Mouse (Mus musculus) limb, embryonic 14.5 days (tissue): ENCODE results near the gene Slc2a13. TPM values are rescaled to one million over a fixed set of nuclear protein-coding genes. Genes with fewer than 3 reads are reported as not detected.

Experiments
- ATAC-seq: fragments of 200-750 bp; cut with Nextera tagmentation; 2 replicates; pipeline ENCODE4 v1.8.0; 2017; ENCODE audit warnings: low read depth, moderate number of reproducible peaks, moderate TSS enrichment; ENCODE audit not compliant: low FRiP score
- DNase-seq: peaks from one replicate; pipeline ENCODE4 v3.0.0-alpha.2; 2015; ENCODE audit warnings: low spot score
- H3K27ac ChIP-seq: fragments of 300-500 bp; sonication (generic); replicated peaks from 2 replicates; pipeline ENCODE4 v1.5.1; 2014; ENCODE audit warnings: low read depth, mild to moderate bottlenecking, low read length, moderate library complexity, mixed read lengths
- H3K27me3 ChIP-seq: fragments of 300-500 bp; sonication (generic); 2 replicates; pipeline ENCODE4 v1.6.1; 2014; ENCODE audit warnings: low read length, mixed read lengths; ENCODE audit not compliant: control insufficient read depth, insufficient read depth
- H3K36me3 ChIP-seq: fragments of 300-500 bp; sonication (generic); 2 replicates; pipeline ENCODE4 v1.6.1; 2014; ENCODE audit warnings: mild to moderate bottlenecking, low read length, moderate library complexity, mixed read lengths; ENCODE audit not compliant: control insufficient read depth, insufficient read depth
- H3K4me1 ChIP-seq: fragments of 300-500 bp; sonication (generic); 2 replicates; pipeline ENCODE4 v1.6.1; 2014; ENCODE audit warnings: antibody characterized with exemption, low read length, mixed read lengths; ENCODE audit not compliant: control insufficient read depth, insufficient read depth
- H3K4me2 ChIP-seq: fragments of 300-500 bp; sonication (generic); replicated peaks from 2 replicates; pipeline ENCODE4 v1.6.1; 2014; ENCODE audit warnings: low read depth, mild to moderate bottlenecking, low read length, moderate library complexity; ENCODE audit not compliant: severe bottlenecking
- H3K4me3 ChIP-seq: fragments of 300-500 bp; sonication (generic); replicated peaks from 2 replicates; pipeline ENCODE4 v1.5.1; 2014; ENCODE audit warnings: low read length
- H3K9ac ChIP-seq: fragments of 300-500 bp; sonication (generic); 2 replicates; pipeline ENCODE4 v1.6.1; 2014; ENCODE audit warnings: mild to moderate bottlenecking, low read depth, low read length, moderate library complexity; ENCODE audit not compliant: severe bottlenecking
- H3K9me3 ChIP-seq: fragments of 300-500 bp; sonication (generic); 2 replicates; pipeline ENCODE4 v1.6.1; 2016; ENCODE audit warnings: low read length; ENCODE audit not compliant: control insufficient read depth
- POLR2A ChIP-seq: fragments of 200-500 bp; IDR thresholded peaks from 2 replicates; pipeline ENCODE4 v1.8.0; 2012; ENCODE audit warnings: inconsistent platforms, mild to moderate bottlenecking, moderate library complexity, borderline replicate concordance; ENCODE audit not compliant: insufficient read depth, insufficient read length; ENCODE audit errors: extremely low read depth
- WGBS: fragments of 180-500 bp; shearing (Covaris S2); extraction: QIAGEN DNeasy Blood & Tissue Kit; methylation state at CpG from one replicate; pipeline ENCODE4 v1.1.7; 2014; 5-methylcytosine and 5-hydroxymethylcytosine counted together
- polyA plus RNA-seq, 2 experiments: library from polyadenylated mRNA; depleted of rRNA in 1 of 2; stranded (reverse) in 1 of 2; unstranded in 1 of 2; fragments of >200 nt; fragmentation: Nextera tagmentation in 1 of 2; extraction: Ambion mirVana in 1 of 2; gene quantifications; 2 replicates each; pipeline versions ENCODE4 v1.2.1 to v1.2.3; 2012 to 2014

Gene Slc2a13
- polyA plus RNA-seq (2012; rRNA removed) (3.5 and 4.3 TPM in 2 replicates), polyA plus RNA-seq (2014; fragmentation: Nextera tagmentation; extraction: Ambion mirVana) (2.7 and 2.9 TPM in 2 replicates)

DNA sequence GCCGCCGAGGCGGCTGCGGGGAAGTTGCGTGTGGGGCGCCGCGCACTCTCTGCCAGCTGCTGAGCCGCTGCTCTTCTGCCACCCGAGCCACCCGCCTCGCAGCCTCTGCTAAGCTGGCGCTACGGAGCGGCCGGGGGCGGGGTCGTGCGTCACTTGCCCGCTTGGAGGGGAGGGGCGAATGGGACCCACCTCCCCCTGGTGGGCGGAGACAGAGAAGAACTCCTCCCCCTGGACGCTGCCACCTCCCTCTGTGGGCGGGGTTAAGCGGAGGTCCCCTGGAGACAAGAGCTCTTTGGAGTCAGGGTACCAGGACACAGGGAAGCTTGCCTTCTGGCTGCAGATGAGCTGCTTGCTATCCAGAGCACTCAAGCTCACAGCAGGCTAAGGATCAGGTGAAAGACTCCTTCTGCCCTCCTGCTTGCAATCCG, at the start of gene Slc2a13:
TSS of gene Slc2a13 (minus strand) at position 151 of the 428 bp plus-strand sequence.
- peak; percentile 67; the same call in 1 of the 2 replicates for TF ChIP-seq POLR2A
- Histone ChIP-seq H3K36me3 (no peaks in the 10 kb centered on the region), H3K4me2 (peak within 1 kb of the TSS; percentile 98), H3K9me3 (no peaks in the 10 kb centered on the region), H3K4me1 (no peaks in the 10 kb centered on the region; the same call in 1 of the 2 replicates), H3K9ac (peak within 1 kb of the TSS; percentile 75), H3K27ac (peak within 1 kb of the TSS; percentile 68), H3K4me3 (peak within 1 kb of the TSS; percentile 75), H3K27me3 (no peaks in the 10 kb centered on the region)
- WGBS, result under 1% methylated on average over 23 of the region's 26 CpGs
- peak; percentile 94 for ATAC-seq
- peak; percentile 88 for DNase-seq

- Histone ChIP-seq H3K27ac (no peak overlapping the region), H3K9ac (no peak overlapping the region), H3K4me2 (no peak overlapping the region), H3K36me3 (no peaks in the 10 kb centered on the region), H3K27me3 (no peaks in the 10 kb centered on the region), H3K9me3 (no peaks in the 10 kb centered on the region), H3K4me1 (no peaks in the 10 kb centered on the region), H3K4me3 (no peak overlapping the region)
- no peak for ATAC-seq
- no peak for TF ChIP-seq POLR2A
- WGBS, result 80% methylated on average over 12 of the region's 12 CpGs
- DNase-seq, result no peak
These were observed 43.0 kb upstream of the Slc2a13 start for GRCm38 (mm10) chr15:91616016-91616415.

DNA sequence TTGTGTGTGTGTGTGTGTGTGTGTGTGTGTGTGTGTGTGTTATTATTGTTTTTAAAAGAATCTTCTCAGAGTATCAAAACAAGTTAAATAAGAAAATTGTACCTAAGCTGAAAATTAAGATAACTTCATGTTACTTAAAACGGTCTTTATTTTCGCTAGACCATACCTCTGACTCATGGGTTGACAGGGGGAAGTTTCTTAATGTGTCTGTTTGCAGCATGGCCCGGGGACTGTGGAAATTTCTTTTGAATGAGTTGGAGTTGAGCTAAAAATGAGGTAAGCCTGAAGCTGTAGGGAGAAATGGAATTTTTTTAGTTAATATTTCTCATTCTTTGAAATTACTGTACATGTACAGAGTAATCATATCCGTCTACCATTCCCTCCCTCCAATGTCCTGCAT, 42.5 kb upstream of the Slc2a13 start:
- WGBS, result 85% methylated on average over 4 of the region's 4 CpGs
- TF ChIP-seq POLR2A, result no peak
- H3K27me3 ChIP-seq, result no peaks in the 10 kb centered on the region
- ATAC-seq, result no peak
- H3K9me3 ChIP-seq, result no peaks in the 10 kb centered on the region
- no peaks in the 10 kb centered on the region for H3K36me3 ChIP-seq
- H3K4me1 ChIP-seq, result no peaks in the 10 kb centered on the region
- no peak overlapping the region for H3K4me2 ChIP-seq
- H3K27ac ChIP-seq, result no peak overlapping the region
- DNase-seq, result no peak
- H3K4me3 ChIP-seq, result no peak overlapping the region
- H3K9ac ChIP-seq, result no peak overlapping the region

DNA sequence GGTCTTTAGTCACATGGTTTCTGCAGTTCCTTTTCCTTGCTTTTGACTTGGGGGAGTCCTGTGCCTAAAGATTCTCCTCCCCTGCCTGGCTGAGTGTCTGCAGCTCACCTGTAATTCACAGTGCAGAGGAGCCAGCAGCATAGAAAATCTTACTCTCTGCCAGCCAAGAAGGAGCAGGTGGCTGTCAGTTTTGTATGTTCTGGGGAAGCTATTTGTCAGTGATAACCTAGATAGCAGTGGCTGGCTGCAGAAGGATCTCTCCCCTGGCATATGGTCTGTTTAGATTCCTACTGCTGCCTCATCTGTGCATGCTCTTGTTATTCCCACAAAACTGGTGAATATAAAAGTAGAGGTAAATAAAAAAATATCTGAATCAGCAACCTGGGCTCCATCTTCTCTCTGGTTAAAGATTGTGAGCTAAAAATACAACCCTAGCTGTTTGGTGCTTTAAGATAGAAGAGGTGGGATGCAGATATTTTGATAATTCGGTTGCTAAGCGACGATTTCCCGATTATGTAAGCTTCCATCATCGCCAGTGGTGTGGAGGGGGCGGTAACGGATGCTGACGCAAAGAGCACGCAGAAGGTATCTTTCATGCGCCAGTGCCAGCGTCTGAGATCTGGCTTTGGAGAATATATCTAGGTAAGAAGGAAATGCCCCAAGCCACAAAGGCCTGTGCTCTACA, 41.1 kb upstream of the Slc2a13 start:
- no peak overlapping the region for H3K4me3 ChIP-seq
- H3K4me1 ChIP-seq, result no peaks in the 10 kb centered on the region
- DNase-seq (no peak), ATAC-seq (no peak)
- 94% methylated on average over 11 of the region's 11 CpGs for WGBS
- no peak for TF ChIP-seq POLR2A
- H3K4me2 ChIP-seq, result no peak overlapping the region
- H3K27me3 ChIP-seq, result no peaks in the 10 kb centered on the region
- H3K9me3 ChIP-seq, result no peaks in the 10 kb centered on the region
- H3K27ac ChIP-seq, result no peak overlapping the region
- H3K9ac ChIP-seq, result no peak overlapping the region
- H3K36me3 ChIP-seq, result no peaks in the 10 kb centered on the region

- H3K9ac ChIP-seq, result no peak overlapping the region
- 21% methylated on average over 8 of the region's 8 CpGs for WGBS
- no peaks in the 10 kb centered on the region for H3K9me3 ChIP-seq
- no peaks in the 10 kb centered on the region for H3K4me1 ChIP-seq
- TF ChIP-seq POLR2A, result no peak
- no peak overlapping the region for H3K4me3 ChIP-seq
- ATAC-seq (no peak), DNase-seq (peak; percentile 73)
- H3K27me3 ChIP-seq, result no peaks in the 10 kb centered on the region
- H3K4me2 ChIP-seq, result no peak overlapping the region
- H3K36me3 ChIP-seq, result no peaks in the 10 kb centered on the region
- H3K27ac ChIP-seq, result no peak overlapping the region
These were observed 36.7 kb upstream of the Slc2a13 start for GRCm38 (mm10) chr15:91609713-91610112.

- no peak for DNase-seq
- 77% methylated on average over 2 of the region's 2 CpGs for WGBS
- no peak for TF ChIP-seq POLR2A
- Histone ChIP-seq H3K9ac (no peak overlapping the region), H3K27ac (no peak overlapping the region), H3K4me2 (no peak overlapping the region), H3K27me3 (no peaks in the 10 kb centered on the region), H3K9me3 (no peaks in the 10 kb centered on the region), H3K4me1 (no peaks in the 10 kb centered on the region), H3K4me3 (no peak overlapping the region), H3K36me3 (no peaks in the 10 kb centered on the region)
- ATAC-seq, result no peak
These were observed 35.8 kb upstream of the Slc2a13 start for GRCm38 (mm10) chr15:91608811-91609210.
